Mouse (Mus musculus) naive thymus-derived CD4-positive, alpha-beta T cell, adult 2 months (primary cell): ENCODE results near the gene Tacc2.

Experiments
- DNase-seq: peaks from one replicate; pipeline ENCODE4 v3.0.0-alpha.2; 2011; ENCODE audit warnings: low read depth

The Tacc2 gene

DNA sequence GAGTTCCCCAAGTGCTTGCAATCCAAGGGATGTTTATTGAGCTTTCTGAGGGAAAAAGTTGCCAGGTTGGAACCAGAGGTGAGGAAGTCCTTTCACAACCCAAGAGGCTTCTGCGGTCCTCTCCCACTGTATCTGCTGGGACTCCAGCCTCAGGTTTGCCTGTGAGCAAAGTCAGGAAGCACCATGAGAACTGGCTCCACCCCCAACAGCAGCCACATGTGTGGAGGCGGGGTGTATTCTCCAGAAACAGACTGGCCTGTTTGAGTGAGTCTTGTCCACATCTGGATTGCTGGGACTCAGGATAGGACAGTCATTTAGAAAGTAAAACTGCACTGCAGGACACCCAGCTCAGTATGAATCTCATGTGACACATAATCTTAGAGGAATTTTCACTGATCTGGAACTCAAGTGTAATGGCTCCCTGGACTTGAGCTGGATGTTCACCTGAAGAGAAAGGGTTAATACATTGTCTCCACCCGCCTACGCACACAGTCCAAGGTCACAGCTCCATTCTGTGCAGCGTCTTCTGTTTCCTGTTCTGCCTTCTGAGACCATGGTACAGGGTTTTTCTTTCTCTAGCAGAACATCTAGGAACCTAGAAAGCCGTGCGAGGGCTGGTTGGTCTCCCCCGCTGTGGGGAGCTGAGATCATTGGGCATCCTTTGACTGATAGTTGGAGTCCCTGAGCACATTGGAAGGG, 149.6 kb downstream of the Tacc2 start:
- peak; percentile 45 for DNase-seq

GRCm38 (mm10) chr7:130727560-130727959, 150.3 kb downstream of the Tacc2 start:
- DNase-seq, result no peak

- DNase-seq, result no peak
Observed at GRCm38 (mm10) chr7:130731792-130732191, 154.6 kb downstream of the Tacc2 start.

GRCm38 (mm10) chr7:130732908-130733307, 155.7 kb downstream of the Tacc2 start:
- DNase-seq, result no peak

GRCm38 (mm10) chr7:130733423-130733822, 156.2 kb downstream of the Tacc2 start:
- no peak for DNase-seq

DNA sequence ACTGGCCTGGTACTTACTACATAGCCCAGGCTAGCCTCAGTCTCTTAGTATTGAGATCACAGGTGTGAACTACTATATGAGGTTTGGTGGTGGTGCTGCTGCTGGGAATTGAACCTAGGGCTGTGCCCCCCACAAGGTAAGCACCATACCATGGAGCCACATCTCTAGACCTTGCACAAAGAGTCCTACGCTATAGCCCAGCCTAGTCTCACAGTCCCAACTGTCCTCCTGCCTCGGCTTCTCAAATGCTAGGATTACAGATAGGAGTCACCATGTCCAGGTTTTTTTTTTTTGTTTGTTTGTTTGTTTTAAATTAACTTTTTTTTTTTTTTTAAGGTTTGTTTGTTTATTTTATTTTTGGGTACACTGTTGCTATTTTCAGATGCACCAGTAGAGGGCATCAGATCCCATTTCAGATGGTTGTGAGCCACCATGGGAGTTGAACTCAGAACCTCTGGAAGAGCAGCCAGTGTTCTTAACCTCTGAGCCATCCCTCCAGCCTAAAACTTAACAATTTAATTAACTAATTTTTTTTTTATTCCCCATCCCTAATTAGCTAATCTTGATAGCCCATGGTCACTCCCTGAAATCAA, 157.1 kb downstream of the Tacc2 start:
- DNase-seq, result peak; percentile 22

DNA sequence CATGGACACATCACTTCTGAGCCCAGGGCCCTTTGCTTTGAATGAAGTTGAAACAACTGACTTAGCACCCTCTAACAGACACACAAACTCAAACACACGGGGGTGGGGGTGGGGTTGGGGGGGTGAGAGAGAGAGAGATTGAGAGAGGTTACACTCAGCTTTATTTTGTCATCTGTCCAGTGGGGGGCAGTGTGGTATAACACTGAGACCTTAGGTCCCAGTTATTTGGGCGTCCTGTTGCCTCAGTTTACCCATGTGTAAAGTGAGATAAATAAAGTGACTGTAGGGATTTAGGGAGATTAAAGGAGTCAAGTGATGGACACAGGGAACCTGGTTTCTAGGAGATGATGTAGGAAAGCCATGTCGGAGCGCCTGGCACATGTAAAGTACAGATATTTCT, 163.9 kb downstream of the Tacc2 start:
- no peak for DNase-seq

DNA sequence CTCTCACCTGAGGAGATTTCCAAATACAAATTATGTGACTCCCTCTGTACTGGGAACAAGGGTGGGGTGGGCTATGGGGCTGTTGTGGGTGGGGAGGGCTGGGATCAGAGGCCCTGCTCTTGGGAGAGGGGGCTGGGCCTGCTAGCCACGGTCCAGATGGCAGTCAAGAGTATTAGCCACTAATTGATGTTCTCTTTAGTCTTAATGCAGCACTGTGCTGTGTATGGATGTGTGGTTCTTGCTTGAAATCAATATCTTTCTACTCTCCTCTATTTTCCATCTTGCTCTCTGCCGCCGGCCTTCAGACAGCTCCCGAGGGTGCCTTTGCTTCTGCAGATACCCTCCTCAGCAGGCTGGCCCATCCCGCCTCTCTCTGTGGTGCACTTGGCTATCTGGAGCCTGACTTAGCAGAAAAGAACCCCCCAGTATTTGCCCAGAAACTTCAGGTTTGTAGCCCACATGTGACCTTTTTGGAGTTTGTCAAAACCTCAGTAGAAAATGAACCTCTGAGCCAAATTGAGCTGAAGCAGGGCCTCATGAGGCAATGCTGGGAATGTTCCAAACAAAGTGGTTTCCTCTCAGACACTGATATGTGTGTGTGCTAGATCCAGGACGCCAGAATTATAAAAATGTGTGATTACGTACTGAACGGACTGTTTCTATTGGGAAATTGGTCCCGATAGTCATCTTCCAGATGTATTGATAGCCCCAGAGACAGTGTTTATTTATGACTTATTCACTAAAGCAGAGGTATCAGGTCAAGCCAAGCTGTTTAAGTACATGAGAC, 166.2 kb downstream of the Tacc2 start:
- no peak for DNase-seq

DNA sequence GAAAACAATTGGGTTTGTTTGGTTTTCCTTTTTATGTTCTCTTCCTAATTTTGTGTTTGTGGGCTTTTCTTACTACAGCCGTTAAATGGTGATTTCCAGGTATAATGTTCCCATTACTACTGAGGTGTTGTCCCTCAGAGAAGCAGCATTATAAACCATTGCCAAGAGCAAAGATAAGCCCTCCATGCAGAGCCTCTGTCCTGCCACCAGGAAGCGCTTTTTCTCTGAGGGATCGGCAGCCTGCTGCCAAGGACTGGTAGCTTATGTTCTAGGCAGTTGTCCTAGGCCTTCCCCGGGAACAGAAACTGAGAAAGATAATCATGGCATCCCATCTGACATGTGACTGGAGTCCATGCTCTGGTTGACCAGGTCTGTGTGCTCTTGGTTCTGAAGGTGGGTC, 171.9 kb downstream of the Tacc2 start:
- no peak for DNase-seq

GRCm38 (mm10) chr7:130750752-130751490, 173.7 kb downstream of the Tacc2 start:
- DNase-seq, result no peak

DNA sequence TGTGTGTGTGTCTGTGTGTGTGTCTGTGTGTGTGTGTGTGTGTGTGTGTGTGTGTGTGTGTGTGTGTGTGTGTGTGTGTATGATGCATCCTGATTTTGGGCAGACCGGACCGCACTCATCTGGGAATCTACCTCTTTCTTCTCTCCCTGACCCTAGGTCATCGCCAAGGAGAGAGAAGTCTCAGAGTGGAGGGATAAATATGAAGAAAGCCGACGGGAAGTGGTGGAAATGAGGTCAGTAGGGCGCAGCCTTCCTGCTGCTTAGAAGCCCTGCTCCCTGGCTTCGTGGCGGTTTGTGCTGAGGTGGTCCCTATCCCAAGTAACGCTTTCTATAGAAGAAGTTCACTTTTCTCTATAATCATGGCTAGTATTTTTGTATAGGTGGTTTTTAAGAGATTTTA, 174.4 kb downstream of the Tacc2 start:
- no peak for DNase-seq

GRCm38 (mm10) chr7:130754790-130755189, 177.6 kb downstream of the Tacc2 start:
- no peak for DNase-seq

GRCm38 (mm10) chr7:130756343-130756835, 179.2 kb downstream of the Tacc2 start:
- no peak for DNase-seq

DNA sequence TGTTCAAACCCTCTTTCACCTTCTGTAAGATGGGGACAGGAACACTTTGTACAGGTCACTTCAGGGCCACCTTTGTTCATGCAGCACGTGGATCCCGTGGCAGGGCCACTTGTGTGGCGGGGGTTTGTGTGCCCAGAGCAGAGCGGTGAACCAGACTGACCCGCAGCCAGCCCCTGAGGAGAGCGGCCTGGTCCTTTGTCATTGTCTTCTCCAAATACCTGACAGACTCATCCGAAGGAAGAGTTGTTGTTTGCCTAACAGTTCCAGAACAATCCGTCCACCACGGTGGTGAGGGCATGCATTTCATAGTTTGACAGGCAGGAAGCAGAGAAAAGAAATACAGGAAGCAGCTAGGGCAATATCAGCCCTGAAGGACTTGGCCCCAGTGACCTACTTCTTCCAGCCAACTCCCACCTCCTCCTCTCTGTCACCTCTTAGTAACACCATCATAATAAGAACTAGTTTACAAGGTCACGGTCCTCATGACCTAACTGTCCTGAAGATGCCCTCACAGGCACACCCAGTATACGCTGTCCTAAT, 180.2 kb downstream of the Tacc2 start:
- no peak for DNase-seq

GRCm38 (mm10) chr7:130762071-130762897, 185.0 kb downstream of the Tacc2 start:
- peak; percentile 80 for DNase-seq

- DNase-seq, result no peak
Observed at GRCm38 (mm10) chr7:130764160-130764559, 186.9 kb downstream of the Tacc2 start.

DNA sequence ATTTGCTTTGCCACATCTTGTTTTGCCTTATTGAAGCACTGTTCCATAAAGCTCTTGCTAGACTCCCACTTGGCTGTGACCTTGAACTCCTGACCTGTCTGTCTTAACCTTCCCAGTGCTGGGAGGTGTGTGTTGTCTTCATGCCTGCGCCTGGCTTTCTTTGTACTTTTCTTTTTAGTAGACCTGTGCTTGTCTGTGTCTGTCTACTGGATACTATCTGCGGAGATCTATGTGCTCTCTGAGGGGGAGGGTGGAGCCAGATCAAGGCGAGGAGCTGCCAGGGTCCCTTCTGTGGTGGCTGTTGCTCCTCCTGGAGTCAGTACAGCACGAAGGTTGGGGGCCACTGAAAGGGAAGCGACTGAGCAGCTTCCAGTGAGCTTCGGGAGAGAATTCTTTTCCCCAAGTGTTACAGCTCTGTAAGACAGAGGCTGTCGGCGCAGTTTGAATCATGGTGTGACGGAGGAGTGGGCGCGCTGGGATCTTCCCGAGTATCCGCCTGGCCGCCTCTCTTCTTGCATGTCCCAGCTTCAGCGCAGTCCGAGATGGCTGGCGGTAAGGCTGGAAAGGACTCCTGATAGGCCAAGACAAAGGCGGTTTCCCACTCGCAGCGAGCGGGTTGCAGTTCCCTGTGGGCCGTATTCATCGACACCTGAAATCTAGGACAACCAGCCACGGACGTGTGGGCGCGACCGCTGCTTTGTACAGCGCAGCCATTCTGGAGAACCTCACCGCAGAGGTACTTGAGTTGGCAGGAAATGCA, 189.4 kb downstream of the Tacc2 start:
- no peak for DNase-seq

DNA sequence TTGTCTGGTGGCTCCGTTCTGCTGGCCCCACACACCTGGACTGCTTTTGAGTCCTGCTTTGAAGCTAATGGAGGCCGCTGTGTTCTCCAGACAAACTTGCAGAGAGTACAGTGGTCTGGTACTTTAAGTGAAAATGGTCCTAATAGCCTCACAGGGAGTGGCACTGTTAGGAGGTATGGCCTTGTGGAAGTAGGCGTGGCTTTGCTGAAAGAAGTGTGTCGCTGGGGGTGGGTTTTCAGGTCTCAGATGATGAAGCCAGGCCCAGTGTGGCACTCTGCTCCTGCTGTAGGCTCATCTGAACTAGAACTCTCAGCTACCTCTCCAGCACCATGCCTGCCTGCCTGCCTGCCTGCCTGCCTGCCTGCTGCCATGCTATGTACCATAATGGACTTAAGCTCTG, 190.9 kb downstream of the Tacc2 start:
- DNase-seq, result no peak

GRCm38 (mm10) chr7:130770707-130771106, 193.5 kb downstream of the Tacc2 start:
- DNase-seq, result peak; percentile 88

GRCm38 (mm10) chr7:130773171-130773830, 196.1 kb downstream of the Tacc2 start:
- peak; percentile 74 for DNase-seq
